Mouse (Mus musculus) myocyte (in vitro differentiated cells): ENCODE results near the gene Maz. TPM values are rescaled to one million over a fixed set of nuclear protein-coding genes. Genes with fewer than 3 reads are reported as not detected.

Source experiments
- H3K27me3 ChIP-seq: one replicate; pipeline ENCODE4 v1.6.1; 2011; ENCODE audit not compliant: control insufficient read depth, insufficient read depth, insufficient read length
- H3K36me3 ChIP-seq: one replicate; pipeline ENCODE4 v1.6.1; 2011; ENCODE audit not compliant: control insufficient read depth, insufficient read depth
- H3K4me2 ChIP-seq: one replicate; pipeline ENCODE4 v1.6.1; 2011; ENCODE audit warnings: low read depth, control low read depth
- H3K4me3 ChIP-seq: one replicate; pipeline ENCODE4 v1.5.1; 2011; ENCODE audit warnings: mild to moderate bottlenecking, control low read depth, moderate library complexity
- H3K79me2 ChIP-seq: one replicate; pipeline ENCODE4 v1.6.1; 2011; ENCODE audit not compliant: control insufficient read depth, insufficient read depth
- H3ac ChIP-seq: one replicate; pipeline ENCODE4 v1.6.1; 2011; ENCODE audit not compliant: control insufficient read depth, insufficient read length
- CEBPB ChIP-seq: IDR thresholded peaks from 2 replicates; pipeline ENCODE4 v1.6.1; 2011; ENCODE audit warnings: mild to moderate bottlenecking, moderate library complexity; ENCODE audit not compliant: poor library complexity, insufficient read depth, severe bottlenecking
- E2F4 ChIP-seq: IDR thresholded peaks from one replicate; pipeline ENCODE4 v1.6.1; 2011; ENCODE audit warnings: mild to moderate bottlenecking, control low read depth, moderate library complexity; ENCODE audit not compliant: insufficient read depth
- MAX ChIP-seq: IDR thresholded peaks from one replicate; pipeline ENCODE4 v1.6.1; 2011; ENCODE audit warnings: low read depth, mild to moderate bottlenecking, control low read depth
- MYOD1 ChIP-seq, 3 experiments: IDR thresholded peaks; one replicate each; pipeline ENCODE4 v1.6.1; 2011; ENCODE audit warnings: control low read depth in 2 of 3, low read depth in 2 of 3, mild to moderate bottlenecking in 2 of 3, moderate library complexity in 1 of 3; ENCODE audit not compliant: insufficient read length in 2 of 3, control insufficient read depth in 1 of 3
- MYOG ChIP-seq, 3 experiments: IDR thresholded peaks; one replicate each; pipeline ENCODE4 v1.6.1; 2011; ENCODE audit warnings: control low read depth in 2 of 3, low read depth in 2 of 3, mild to moderate bottlenecking in 2 of 3; ENCODE audit not compliant: insufficient read length in 2 of 3, control insufficient read depth in 1 of 3, insufficient read depth in 1 of 3
- POLR2A ChIP-seq: IDR thresholded peaks from one replicate; pipeline ENCODE4 v1.6.1; 2011; ENCODE audit warnings: low read depth, mild to moderate bottlenecking, control low read depth, moderate library complexity; ENCODE audit not compliant: insufficient read length
- POLR2AphosphoS2 ChIP-seq: IDR thresholded peaks from one replicate; pipeline ENCODE4 v1.6.1; 2011; ENCODE audit warnings: low read depth, control low read depth; ENCODE audit not compliant: insufficient read length
- REST ChIP-seq: IDR thresholded peaks from one replicate; pipeline ENCODE4 v1.6.1; 2011; ENCODE audit warnings: mild to moderate bottlenecking, control low read depth, moderate library complexity; ENCODE audit not compliant: insufficient read depth, insufficient read length
- SRF ChIP-seq: IDR thresholded peaks from one replicate; pipeline ENCODE4 v1.6.1; 2011; ENCODE audit warnings: low read depth; ENCODE audit not compliant: control insufficient read depth, insufficient read length
- TCF12 ChIP-seq: IDR thresholded peaks from one replicate; pipeline ENCODE4 v1.6.1; 2011; ENCODE audit warnings: mild to moderate bottlenecking, control low read depth; ENCODE audit not compliant: poor library complexity, insufficient read depth, severe bottlenecking
- TCF3 ChIP-seq: IDR thresholded peaks from one replicate; pipeline ENCODE4 v1.6.1; 2011; ENCODE audit warnings: low read depth, control low read depth; ENCODE audit not compliant: insufficient read length
- USF1 ChIP-seq: IDR thresholded peaks from one replicate; pipeline ENCODE4 v1.6.1; 2011; ENCODE audit warnings: low read depth, mild to moderate bottlenecking, control low read depth, moderate library complexity
- polyA plus RNA-seq: library from polyadenylated mRNA; unstranded; fragments of >200 nt; fragmentation: generic; extraction: Trizol; gene quantifications from one replicate; pipeline ENCODE4 v1.2.1, GENCODE M21; 2012; ENCODE audit warnings: missing spikeins

The Maz gene
- polyA plus RNA-seq, 1 experiment = 115 TPM

DNA sequence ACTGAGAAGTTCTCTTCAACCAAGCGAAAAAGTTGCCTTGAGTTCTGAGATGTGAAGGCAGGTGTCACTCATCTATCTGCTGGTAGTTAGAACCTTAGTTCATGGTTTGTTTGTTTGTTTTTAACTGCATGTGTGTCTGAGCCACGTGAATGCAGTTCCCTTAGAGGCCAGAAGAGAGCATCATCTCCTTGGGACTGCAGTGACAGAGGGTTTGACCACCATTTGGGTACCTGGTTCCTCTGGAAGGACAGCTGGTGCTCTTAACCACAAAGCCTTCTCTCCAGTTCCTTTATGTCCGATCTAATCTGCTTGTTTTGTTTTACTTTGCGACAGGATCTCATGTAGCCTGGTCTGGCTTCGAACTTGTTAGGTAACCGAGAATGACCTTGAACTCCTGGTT lies 38.7 kb upstream of the Maz start:
- Histone ChIP-seq H3K27me3 (no peaks in the 10 kb centered on the region), H3K36me3 (no peaks in the 10 kb centered on the region), H3K4me2 (no peak overlapping the region), H3ac (no peak overlapping the region), H3K4me3 (no peak overlapping the region), H3K79me2 (no peaks in the 10 kb centered on the region)
- no peak for TF ChIP-seq REST
- no peak for TF ChIP-seq MYOG (IDR thresholded peaks at IDR 0.05; ENCODE audit: control insufficient read depth in 1 of 3, insufficient read depth in 1 of 3, insufficient read length in 2 of 3, low read depth in 2 of 3)

DNA sequence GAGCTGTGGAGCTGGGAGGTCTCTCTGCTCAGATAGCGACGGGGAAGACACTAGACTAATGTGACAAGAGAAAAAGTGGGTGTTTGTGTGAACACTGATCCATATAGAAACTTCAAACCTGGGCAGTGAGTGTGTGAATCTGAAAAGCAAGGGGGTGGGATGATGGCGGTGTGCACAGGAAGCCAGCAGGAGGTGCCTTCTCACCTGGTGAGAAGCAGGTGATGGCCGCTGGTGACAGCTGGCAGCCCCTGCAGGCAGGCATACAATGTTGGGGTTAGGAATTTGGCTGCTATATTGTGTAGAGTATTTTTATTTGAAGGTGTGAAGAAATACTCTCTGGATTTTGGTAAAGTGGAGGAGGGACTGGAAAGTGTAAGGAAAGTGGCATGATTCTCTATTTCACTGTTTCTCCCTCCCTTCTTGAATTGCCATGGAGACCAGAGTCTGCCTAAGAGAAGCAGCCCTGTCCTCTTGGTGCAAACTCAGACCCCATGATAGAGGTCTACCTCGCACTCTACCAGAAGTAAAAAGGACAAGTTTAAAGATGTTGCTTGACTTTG lies 28.3 kb upstream of the Maz start:
- TF ChIP-seq TCF12 (no peak), SRF (no peak), MYOD1 (IDR thresholded peaks at IDR 0.05; ENCODE audit: control insufficient read depth in 1 of 3, insufficient read length in 2 of 3, low read depth in 2 of 3) (no peak), CEBPB (no peak), E2F4 (no peak), MYOG (IDR thresholded peaks at IDR 0.05; ENCODE audit: control insufficient read depth in 1 of 3, insufficient read depth in 1 of 3, insufficient read length in 2 of 3, low read depth in 2 of 3) (no peak), POLR2A (no peak), POLR2AphosphoS2 (no peak), TCF3 (no peak), REST (no peak), MAX (no peak), USF1 (no peak)
- H3ac ChIP-seq = no peak overlapping the region
- H3K36me3 ChIP-seq = no peaks in the 10 kb centered on the region
- no peak overlapping the region for H3K4me2 ChIP-seq
- peaks cover 43% of the 10 kb centered on the region for H3K27me3 ChIP-seq
- no peak overlapping the region for H3K4me3 ChIP-seq
- H3K79me2 ChIP-seq = no peaks in the 10 kb centered on the region

DNA sequence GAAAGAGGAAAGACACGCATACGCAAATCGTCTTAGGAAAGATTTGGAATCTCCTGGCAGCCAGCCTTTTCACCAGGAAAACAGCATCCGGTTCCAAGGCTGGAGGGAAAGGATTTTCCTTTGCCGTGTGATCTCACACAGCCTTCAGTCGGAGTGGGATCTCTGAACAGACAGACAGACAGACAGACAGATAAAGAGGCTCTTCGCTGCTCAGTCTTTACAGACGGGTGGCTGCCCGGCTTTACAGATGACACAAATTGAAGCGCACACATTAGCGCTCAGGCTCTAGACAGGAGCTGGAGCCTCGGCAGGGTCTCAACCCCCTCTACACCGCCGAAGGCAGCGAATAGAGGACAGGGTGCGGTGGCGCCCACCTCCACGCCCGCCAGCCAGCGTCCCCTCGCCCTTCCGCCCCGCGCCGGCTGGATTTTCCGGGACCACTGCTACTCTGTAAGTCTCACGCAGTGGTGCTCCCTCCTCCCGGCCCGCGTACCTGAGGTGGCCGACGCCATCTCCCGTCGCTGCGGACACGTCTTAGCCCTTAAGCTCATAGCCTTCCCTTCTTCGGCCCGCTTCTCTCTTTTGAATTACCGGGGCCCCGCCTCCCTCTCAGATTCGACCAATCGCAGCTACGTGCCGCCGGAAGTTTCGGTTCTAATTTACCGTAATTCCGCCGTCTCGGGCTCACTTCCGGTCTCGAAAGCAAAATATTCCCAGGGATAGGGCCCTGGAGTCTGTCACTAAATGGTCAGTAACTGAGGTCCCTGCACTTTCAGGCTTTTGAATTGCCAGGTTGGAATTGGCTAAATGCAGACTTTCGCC lies 15.2 kb upstream of the Maz start, which contains the start of gene Kif22:
Gene Kif22 (minus strand): TSS at position 621 of the 822 bp plus-strand sequence.
- Histone ChIP-seq H3K4me2 (peak within 1 kb of the TSS; percentile 86), H3K79me2 (peaks cover 51% of the 10 kb centered on the region), H3K27me3 (no peaks in the 10 kb centered on the region), H3K36me3 (no peaks in the 10 kb centered on the region), H3K4me3 (peak within 1 kb of the TSS; percentile 74), H3ac (peak within 1 kb of the TSS; percentile 85)
- peak; percentile 79 for TF ChIP-seq POLR2AphosphoS2
- no peak for TF ChIP-seq MYOD1 (IDR thresholded peaks at IDR 0.05; ENCODE audit: control insufficient read depth in 1 of 3, insufficient read length in 2 of 3, low read depth in 2 of 3)
- no peak for TF ChIP-seq USF1
- no peak for TF ChIP-seq TCF3
- no peak for TF ChIP-seq MYOG (IDR thresholded peaks at IDR 0.05; ENCODE audit: control insufficient read depth in 1 of 3, insufficient read depth in 1 of 3, insufficient read length in 2 of 3, low read depth in 2 of 3)
- TF ChIP-seq POLR2A = peak; percentile 81
- no peak for TF ChIP-seq REST
- peak; percentile 93 for TF ChIP-seq E2F4
- no peak for TF ChIP-seq CEBPB
- TF ChIP-seq TCF12 = no peak

DNA sequence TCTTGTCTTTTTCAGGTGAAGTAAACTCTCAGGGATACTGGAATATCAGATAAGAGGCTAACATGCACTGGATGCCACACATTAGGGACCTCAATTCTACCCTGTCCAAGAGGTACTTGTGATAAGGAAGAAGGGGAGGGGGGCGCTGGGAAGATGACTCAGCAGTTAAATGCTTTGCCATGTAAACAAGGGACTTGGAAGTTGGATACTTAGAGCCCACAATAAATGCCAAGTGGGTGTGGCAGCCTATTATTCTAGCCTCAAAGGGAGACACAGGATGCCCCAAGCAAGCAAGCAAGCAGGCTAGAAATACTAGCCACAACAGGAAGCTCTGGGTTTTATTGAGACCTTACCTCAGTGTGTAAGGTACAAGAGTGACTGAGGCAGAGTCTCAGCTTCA lies 4.4 kb upstream of the Maz start:
- Histone ChIP-seq H3K4me3 (no peak overlapping the region), H3K36me3 (peaks cover 37% of the 10 kb centered on the region), H3K4me2 (no peak overlapping the region), H3K27me3 (no peaks in the 10 kb centered on the region), H3K79me2 (peaks cover 5% of the 10 kb centered on the region), H3ac (no peak overlapping the region)
- TF ChIP-seq TCF3 (no peak), REST (no peak), SRF (no peak), POLR2AphosphoS2 (no peak), MYOD1 (IDR thresholded peaks at IDR 0.05; ENCODE audit: control insufficient read depth in 1 of 3, insufficient read length in 2 of 3, low read depth in 2 of 3) (no peak), POLR2A (no peak), TCF12 (no peak), MAX (no peak), CEBPB (no peak), USF1 (no peak), MYOG (IDR thresholded peaks at IDR 0.05; ENCODE audit: control insufficient read depth in 1 of 3, insufficient read depth in 1 of 3, insufficient read length in 2 of 3, low read depth in 2 of 3) (no peak), E2F4 (no peak)
